In the genomic region with DNA sequence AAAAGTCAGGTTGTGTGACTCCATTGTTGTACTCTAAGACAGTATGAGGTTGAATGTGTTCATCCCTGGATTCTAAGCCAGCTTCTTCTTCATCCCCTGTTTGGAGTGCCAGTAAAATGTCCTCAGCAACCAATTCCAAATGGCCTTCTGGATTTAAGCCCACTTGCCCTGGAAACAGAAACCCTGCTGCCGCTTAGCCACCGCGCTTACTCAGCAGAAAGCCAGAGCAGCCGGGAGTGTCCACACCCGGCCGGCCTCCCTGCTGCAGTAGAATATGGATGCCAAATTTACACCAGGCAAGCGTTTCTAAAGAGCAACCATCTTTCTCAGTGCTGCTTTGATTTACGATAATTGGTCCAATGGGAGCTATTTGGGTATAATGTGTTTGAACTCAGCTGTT, we compare ENCODE assay signal across 13 mouse cellular contexts.
DNase-seq lines count a peak whose midpoint lies in the region; ATAC-seq and TF ChIP-seq lines count a peak whose summit lies in the region.
"Had no signal": no experiment of that assay in that cellular context is flagged by ENCODE, and none has a peak within 500 bp of the region (broad histone marks: within the 10 kb centered on the region; RNA-seq: fewer than 3 reads in every experiment).

No protein-coding gene starts in this region.

- in situ Hi-C loops in ES-E14 (cut with MboI; ENCODE audit: low sequenced_read_pairs in 2 of 2, unreplicated experiment in 2 of 2) = no loop called here

- H3K27ac ChIP-seq in heart, embryonic 11.5 days (ENCODE audit: low read depth, low read length) = no peak overlapping the region
- no peak overlapping the region for H3K27ac ChIP-seq in ES-E14 (ENCODE audit: insufficient read depth, low read depth, low read length, poor library complexity, severe bottlenecking)
- no peak overlapping the region for H3K27ac ChIP-seq in kidney, embryonic 15.5 days
- H3K27ac ChIP-seq: forebrain, embryonic 12.5 days; layer of hippocampus, adult 2 months; limb, embryonic 13.5 days had no signal

- H3K4me3 ChIP-seq in heart, embryonic 11.5 days (ENCODE audit: low read depth, low read length) = no peak overlapping the region
- H3K4me3 ChIP-seq in ES-E14 (ENCODE audit: insufficient read depth in 1 of 2, low read depth in 1 of 2, low read length in 2 of 2, poor library complexity in 1 of 2, severe bottlenecking in 1 of 2) = no peak overlapping the region
- H3K4me3 ChIP-seq in kidney, embryonic 15.5 days (replicated peaks) = no peak overlapping the region
- H3K4me3 ChIP-seq: forebrain, embryonic 12.5 days; layer of hippocampus, adult 2 months; limb, embryonic 13.5 days had no signal

- no peaks in the 10 kb centered on the region for H3K27me3 ChIP-seq in heart, embryonic 11.5 days (ENCODE audit: control insufficient read depth, insufficient read depth, low read length)
- no peaks in the 10 kb centered on the region for H3K27me3 ChIP-seq in kidney, embryonic 15.5 days
- H3K27me3 ChIP-seq: forebrain, embryonic 12.5 days; limb, embryonic 13.5 days had no signal

- H3K4me1 ChIP-seq in heart, embryonic 11.5 days (ENCODE audit: control insufficient read depth, insufficient read depth, low read length) = no peaks in the 10 kb centered on the region
- H3K4me1 ChIP-seq in ES-E14 (ENCODE audit: control insufficient read depth in 2 of 2, insufficient read depth in 2 of 2, low read length in 2 of 2, poor library complexity in 1 of 2) = no peaks in the 10 kb centered on the region
- H3K4me1 ChIP-seq in kidney, embryonic 15.5 days = no peaks in the 10 kb centered on the region
- H3K4me1 ChIP-seq: forebrain, embryonic 12.5 days had no signal

- H3K9ac ChIP-seq in heart, embryonic 11.5 days (ENCODE audit: low read depth, low read length) = no peak overlapping the region
- H3K9ac ChIP-seq in ES-E14 (ENCODE audit: insufficient read depth, low read depth, low read length, poor library complexity, severe bottlenecking) = no peak overlapping the region
- no peak overlapping the region for H3K9ac ChIP-seq in kidney, embryonic 15.5 days
- H3K9ac ChIP-seq: forebrain, embryonic 12.5 days; limb, embryonic 13.5 days had no signal

- peak; percentile 11 for DNase-seq in heart, adult 8-10 months (ENCODE audit: low spot score)
- DNase-seq in ES-E14 (ENCODE audit: low read depth, low spot score) = no peak
- peak; percentile 67 to 76 for DNase-seq in cerebellum, adult 18-20 months
- peak; percentile 5 to 37 for DNase-seq in gastrocnemius, adult 8-10 months (ENCODE audit: low spot score in 2 of 2)
- DNase-seq in ovary, adult 18-20 months (ENCODE audit: low spot score) = no peak
- DNase-seq: adrenal gland, postnatal 14 days; kidney, adult 18-20 months had no signal

- H3K9me3 ChIP-seq in heart, embryonic 11.5 days (replicated peaks; ENCODE audit: control insufficient read depth, low read length) = no peaks in the 10 kb centered on the region
- H3K9me3 ChIP-seq in ES-E14 (ENCODE audit: control insufficient read depth, insufficient read depth, low read depth, low read length) = no peaks in the 10 kb centered on the region
- H3K9me3 ChIP-seq in kidney, embryonic 15.5 days (replicated peaks) = no peaks in the 10 kb centered on the region
- H3K9me3 ChIP-seq: forebrain, embryonic 12.5 days; limb, embryonic 13.5 days had no signal

- WGBS in heart, embryonic 11.5 days (ENCODE audit: insufficient replicate concordance) = 79% methylated on average over 8 of the region's 8 CpGs
- WGBS in kidney, embryonic 15.5 days = 48% methylated on average over 8 of the region's 8 CpGs

- ATAC-seq in heart, embryonic 11.5 days (replicated peaks; ENCODE audit: insufficient number of reproducible peaks, low FRiP score, low TSS enrichment) = no peak
- no peak for ATAC-seq in megakaryocyte-erythroid progenitor cell, adult 5-6 weeks (replicated peaks; ENCODE audit: low FRiP score, low TSS enrichment, poor library complexity, severe bottlenecking)
- no peak for ATAC-seq in kidney, embryonic 15.5 days (replicated peaks; ENCODE audit: low FRiP score)

- no peak overlapping the region for H3K4me2 ChIP-seq in heart, embryonic 11.5 days
- no peak overlapping the region for H3K4me2 ChIP-seq in kidney, embryonic 15.5 days
- H3K4me2 ChIP-seq: forebrain, embryonic 12.5 days; limb, embryonic 13.5 days had no signal

- H3K36me3 ChIP-seq in heart, embryonic 11.5 days (ENCODE audit: control insufficient read depth, insufficient read depth, low read length) = no peaks in the 10 kb centered on the region
- H3K36me3 ChIP-seq in ES-E14 (ENCODE audit: control insufficient read depth, insufficient read depth, low read length, poor library complexity, severe bottlenecking) = no peaks in the 10 kb centered on the region
- H3K36me3 ChIP-seq in kidney, embryonic 15.5 days = no peaks in the 10 kb centered on the region
- H3K36me3 ChIP-seq: forebrain, embryonic 12.5 days; limb, embryonic 13.5 days had no signal

TF ChIP-seq in ES-E14, 5 proteins besides CTCF, POLR2A, EP300 and RAD21:
- no peak for TF ChIP-seq CHD2 (IDR thresholded peaks at IDR 0.05; ENCODE audit: low read depth, low read length)
- peak; percentile 42 for TF ChIP-seq MAFK (IDR thresholded peaks at IDR 0.05; ENCODE audit: insufficient read depth, low read depth, low read length)
- no peak for TF ChIP-seq HCFC1 (IDR thresholded peaks at IDR 0.05; ENCODE audit: borderline replicate concordance, insufficient read depth, low read length)
- no peak for TF ChIP-seq ZC3H11A (IDR thresholded peaks at IDR 0.05; ENCODE audit: borderline replicate concordance, low read depth, low read length)

Comparison
In these comparisons a context has a peak if more than half of its experiments do, and no peak if none do; other contexts are left out.
1. DNase-seq: peak in heart, adult 8-10 months (single experiment), cerebellum, adult 18-20 months (2 of 2) and gastrocnemius, adult 8-10 months (2 of 2); none in ES-E14 (single experiment) and ovary, adult 18-20 months (single experiment).